Mouse (Mus musculus) spleen, adult 2 months (tissue): ENCODE measurements around the gene Atg7.

Source experiments
- CTCF ChIP-seq: fragments of 200-500 bp; IDR thresholded peaks from 2 replicates; pipeline ENCODE4 v1.5.1; 2011; ENCODE audit warnings: mild to moderate bottlenecking, inconsistent platforms; ENCODE audit not compliant: insufficient read depth, insufficient read length, insufficient replicate concordance; ENCODE audit errors: extremely low read depth
- POLR2A ChIP-seq: fragments of 200-500 bp; IDR thresholded peaks from 2 replicates; pipeline ENCODE4 v1.6.1; 2011; ENCODE audit warnings: low read depth, low read length, inconsistent platforms

DNA sequence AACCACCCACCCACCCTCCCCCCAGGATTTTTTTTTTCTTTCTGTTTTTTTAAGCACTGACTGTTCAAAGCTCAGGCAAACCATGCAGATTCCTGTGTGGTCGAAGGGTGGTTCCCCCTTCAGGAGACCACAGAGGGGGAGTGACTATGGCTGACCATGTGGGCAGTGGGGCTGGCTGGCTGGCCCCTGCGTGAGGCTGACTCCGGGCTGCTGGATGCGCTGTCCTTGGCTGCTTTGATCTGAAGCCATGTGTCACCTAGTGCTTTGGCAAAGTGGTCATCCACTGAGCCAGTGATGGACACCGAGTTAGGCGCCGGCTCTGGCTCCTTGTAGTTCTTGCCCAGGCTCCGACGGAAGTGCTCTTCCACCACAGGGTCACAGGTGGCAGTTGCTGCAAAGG is 219.1 kb downstream of the Atg7 start:
- TF ChIP-seq CTCF (no peak), POLR2A (no peak)
